Mouse (Mus musculus): ENCODE measurements at regions not wholly inside any gene's neighbourhood (a gene's known extent, or its start where the extent isn't known, plus 50 kb on each side); places are given as distances from the start of the nearest gene placed in this dataset.

DNA sequence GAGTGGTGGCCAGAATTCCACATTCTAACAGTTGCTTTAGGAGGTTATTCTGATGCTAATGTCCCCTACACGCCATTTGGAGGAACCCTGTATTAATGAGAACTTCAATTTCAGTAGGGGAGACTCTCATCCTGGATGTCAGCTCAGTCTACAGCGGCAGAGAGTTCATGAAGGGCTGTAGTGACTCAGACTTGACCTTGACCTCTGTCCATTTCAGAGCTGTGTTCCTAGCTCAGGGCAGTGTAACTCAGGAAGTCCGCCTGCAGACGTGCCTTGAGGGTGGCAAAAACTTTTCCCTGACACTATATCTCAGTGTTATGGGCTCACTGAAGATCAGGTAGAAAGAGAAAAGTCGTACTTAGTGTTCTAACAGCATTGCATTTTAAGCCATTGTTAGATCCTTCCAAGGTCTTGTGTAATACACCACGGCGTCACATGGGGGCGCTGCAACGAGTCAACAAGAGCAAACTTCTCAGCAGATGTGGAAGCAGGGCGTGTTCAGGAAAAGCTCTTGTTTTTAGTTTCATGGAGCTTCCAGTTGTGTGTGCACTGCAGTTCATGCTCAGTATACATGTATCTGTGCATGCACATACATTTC is 297.5 kb downstream of the 1500009L16Rik start:
- DNase-seq: peak; percentile 62 to 70
- intact Hi-C loops (cut with DNase I): loop anchor here (2.0 to 5.0 kb wide), 2 partner anchors 201 to 422 kb away; partner anchors contain the start of gene Nuak1

DNA sequence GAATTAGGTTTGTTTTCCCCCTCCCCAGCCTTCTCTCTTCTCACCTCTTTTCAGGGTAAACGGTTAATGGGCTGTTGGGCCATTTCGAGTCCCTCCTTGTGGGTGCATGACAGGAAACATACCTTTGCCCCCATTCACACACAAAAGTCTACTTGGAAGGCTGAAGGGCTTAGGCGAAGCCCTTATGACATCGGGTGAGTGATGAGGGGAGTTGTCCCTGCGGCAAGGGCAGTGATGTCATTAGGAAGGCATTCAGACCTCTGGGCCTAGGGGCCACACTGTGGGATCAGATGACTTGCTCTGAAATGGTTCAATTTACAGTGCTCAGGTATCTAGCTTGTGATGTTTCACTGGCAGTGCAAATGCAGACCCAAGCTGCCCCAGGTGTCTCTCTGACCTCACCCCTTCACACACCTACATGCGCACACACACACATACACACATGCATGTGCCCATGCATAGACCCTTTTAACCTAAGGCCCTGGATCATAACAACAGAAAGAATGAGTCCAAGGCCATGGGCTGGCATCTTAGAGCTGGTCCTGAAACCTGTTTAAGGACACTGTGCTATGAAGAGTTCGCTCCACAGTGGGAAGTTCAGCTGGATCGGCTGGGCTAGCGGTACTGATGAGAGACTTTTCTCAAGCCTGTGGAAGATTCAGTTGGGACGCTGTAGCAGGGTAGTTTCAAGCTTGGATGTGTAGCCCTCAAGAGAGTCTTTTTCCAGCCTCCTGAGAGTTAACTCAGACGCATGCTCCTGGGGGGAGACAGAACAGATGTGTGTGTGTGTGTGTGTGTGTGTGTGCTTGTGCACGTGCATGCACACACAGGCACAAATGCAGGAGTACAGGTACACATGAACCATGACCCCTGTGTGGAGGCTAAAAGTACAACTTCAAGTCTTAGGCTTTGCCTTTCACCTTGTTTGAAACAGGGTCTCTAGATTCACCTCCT is 298.8 kb downstream of the 1500009L16Rik start:
- DNase-seq: no peak
- intact Hi-C loops (cut with DNase I): loop anchor here (2.0 to 5.0 kb wide), 2 partner anchors 203 to 421 kb away; partner anchors contain the start of gene Nuak1

DNA sequence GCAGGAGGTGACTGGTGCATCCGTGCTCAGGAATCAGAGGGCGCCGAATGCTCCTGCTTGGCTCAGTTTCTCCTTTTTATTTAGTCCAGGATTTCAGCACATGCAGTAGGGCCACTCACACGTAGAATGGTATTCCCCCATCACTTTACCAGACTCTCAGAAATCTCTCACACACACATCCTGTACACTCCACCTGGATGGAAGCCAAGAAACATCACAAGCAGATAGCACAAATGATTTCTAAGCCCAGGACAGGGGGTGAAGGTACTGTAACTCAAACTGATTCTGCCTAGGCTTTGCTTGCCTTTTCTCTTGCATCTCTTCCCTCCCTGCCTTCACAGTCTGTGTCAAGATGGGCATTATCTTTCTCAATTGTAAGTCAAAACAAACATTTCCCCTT is 301.6 kb downstream of the 1500009L16Rik start:
- DNase-seq: no peak
- intact Hi-C loops (cut with DNase I): loop anchor here (5.0 kb wide), 1 partner anchor 418 kb away; the partner anchor contains the start of gene Nuak1

DNA sequence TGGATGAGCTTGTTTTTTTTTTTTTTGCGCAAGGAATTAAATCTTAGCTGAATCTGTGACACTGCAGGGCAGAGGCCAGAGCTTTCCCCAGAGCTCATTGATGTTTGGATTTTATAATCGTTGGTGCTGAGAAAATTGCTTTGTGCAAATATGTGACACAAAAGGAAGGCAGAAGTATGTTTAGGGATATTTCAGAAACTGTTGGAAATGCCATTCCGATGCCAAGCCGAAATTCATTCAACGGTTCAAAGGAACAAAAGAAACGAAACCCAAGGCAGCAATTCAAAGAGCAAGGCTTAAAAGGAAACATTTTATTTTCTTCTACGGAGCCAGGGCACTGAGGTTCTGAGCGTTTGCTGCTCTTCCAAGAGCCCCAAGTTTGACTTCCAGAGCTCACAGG is 302.2 kb downstream of the 1500009L16Rik start:
- no peak for DNase-seq
- intact Hi-C loops (cut with DNase I): loop anchor here (5.0 kb wide), 1 partner anchor 417 kb away; the partner anchor contains the start of gene Nuak1

DNA sequence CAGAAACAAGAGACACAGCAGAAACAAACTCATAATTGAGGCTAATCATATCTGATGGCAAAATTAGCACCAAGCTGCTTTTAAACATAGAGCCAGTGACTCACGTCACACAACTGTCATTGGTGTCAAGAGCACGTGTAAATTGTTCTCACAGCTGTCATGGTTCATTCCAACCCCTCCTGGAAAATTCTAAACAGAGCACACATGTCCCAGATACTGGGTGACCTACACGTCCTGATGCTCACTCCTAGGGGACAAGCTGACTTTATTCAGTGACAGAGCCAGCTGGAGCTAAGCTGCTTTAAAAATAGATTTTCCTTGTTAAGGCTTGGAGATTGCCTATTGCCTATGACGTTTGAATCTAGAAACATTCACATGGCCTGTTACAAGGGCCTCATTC is 304.1 kb downstream of the 1500009L16Rik start:
- no peak for DNase-seq
- intact Hi-C loops (cut with DNase I): no loop called here

DNA sequence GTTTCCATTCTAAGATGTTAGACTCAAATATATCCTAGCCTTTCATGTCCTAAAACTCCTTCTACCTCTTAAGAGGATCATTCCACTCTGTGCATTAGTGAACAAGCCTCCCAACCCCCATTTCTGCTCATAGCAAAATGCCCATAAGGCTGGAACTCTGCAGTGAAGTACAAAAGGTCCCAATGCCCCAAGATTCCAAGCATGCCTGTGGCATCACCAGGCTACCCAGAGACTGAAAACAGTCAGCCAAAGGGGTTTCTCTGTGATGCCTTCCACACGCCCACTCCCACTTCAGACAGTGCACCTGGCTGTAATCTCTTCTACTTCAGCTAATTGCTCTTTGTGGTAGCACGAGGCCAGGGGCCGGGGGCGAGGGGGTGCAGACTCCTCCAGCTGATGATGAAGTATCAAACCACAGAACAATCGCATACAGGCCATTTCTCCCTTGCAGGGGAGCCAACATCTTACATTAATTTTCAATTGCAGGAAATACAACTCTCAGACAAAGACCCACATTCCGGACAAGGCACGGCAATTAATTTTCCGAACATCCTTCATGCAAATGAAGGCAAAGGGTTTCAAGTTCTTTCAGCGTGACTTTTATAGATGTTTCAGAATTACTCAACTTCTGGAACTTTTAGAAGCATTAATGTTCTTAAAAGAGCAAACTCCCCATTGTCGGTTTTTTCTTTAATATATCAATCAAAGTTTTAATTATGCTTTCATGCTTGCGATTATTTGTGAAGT is 313.6 kb downstream of the 1500009L16Rik start:
- intact Hi-C loops (cut with DNase I): no loop called here
- DNase-seq: no peak

DNA sequence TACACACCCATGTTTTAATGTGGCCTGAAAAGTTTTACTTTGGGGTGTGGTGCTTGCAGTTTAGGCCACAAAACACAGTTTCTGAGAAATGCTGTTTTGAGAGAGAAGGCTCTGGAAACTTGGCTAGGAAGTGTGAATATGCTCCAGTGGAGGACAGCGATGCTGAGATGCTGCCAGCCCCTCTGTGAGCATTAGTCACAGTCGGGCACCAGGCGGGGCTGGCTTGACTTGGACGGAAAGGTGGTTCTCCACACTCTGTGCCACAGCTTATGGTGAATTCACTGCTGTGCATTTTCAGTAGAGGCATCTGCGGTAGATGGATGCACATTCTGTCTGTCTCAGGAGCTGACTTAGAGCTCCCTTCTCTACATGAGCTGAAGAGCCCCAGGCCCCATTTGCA is 326.0 kb downstream of the 1500009L16Rik start:
- no peak for DNase-seq
- intact Hi-C loops (cut with DNase I): no loop called here

DNA sequence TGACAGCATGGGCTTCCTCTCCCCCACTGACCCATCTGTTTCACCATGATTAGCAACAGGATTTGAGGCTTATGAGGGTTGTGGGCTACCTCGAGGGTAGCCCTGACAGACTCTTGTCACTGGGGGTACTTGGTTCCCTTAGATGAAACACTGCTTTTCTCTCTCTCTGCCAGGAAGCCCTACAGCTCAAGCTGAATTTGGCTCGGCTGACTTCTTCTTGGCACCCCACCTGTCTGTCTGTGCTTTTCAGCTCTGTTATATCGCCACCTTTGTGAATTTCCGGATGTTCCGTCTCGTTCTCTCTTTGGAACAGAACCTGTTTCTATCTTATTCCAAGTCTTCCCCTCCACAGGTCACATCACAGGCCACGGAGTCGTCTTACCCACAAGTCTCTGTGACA is 330.0 kb downstream of the 1500009L16Rik start:
- DNase-seq: no peak
- intact Hi-C loops (cut with DNase I): no loop called here

DNA sequence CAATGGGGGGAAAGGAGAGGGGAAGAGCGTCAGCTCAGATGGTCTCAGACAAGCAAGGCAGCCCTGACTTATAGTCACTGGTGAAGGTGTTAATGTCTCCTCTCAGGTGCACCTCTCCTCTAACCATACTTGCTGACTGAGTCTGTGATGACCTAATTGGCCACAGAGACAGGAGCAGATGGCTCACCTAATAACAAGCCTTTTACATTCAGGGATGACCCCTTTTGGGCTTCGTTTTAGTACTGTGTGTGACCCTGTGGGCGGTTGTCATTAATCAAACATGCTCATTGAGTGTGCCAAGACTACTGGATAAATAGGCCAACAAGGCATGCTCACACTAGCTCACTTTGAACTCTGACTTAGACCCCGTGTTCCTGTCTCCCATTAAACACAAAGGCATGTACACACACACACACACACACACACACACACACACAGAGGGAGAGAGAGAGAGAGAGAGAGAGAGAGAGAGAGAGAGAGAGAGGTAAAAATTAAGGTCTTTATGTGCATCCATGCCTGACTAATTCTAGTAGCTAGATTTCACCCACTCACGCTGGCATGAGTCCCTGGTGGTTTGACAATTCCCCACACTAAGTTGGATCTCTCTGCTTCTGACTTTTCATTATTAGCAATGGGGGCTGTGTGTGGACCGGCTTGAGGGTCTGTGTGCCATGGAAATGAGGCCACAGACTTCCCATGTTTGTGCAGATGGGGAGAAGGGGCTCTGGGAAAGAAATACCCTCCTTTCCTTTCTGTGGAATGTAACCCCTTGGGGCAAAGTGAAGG is 332.1 kb downstream of the 1500009L16Rik start:
- no peak for DNase-seq
- intact Hi-C loops (cut with DNase I): no loop called here

DNA sequence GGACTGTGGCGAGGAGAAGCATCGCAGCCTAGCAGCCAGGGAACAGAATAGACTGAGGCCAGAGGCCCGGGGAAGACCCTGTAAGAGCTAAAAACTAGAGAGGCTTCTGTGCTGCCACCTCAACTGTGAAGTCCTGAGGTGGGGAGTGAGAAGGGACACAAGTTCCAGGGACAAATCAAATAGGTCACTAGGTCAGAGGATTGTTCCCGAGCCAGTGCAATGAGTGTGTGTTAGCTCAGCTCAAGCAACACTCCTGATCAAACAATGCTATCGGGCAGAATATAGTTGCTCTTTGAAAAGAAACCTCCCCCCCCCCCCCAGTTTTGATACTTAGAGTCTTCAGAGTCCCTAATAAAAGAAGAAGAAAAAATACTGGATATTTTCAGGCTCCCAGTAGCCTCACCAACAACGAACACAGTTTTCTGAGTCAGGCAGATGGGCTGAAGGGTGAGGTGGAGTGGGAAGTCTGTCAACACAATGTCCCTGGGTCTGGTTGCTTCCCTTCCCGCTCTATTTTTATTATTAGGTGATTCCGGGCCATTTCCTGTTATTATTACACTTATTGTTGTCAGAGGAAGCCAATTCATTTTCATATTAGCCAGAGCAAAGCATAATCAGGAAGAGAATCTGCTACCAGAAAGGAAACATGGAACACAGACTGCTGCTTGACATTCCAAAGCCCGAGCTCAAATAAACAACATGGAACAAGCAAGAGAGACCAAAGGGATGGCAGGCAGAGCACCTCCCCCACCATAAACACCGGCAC is 332.9 kb downstream of the 1500009L16Rik start:
- no peak for DNase-seq
- intact Hi-C loops (cut with DNase I): no loop called here

DNA sequence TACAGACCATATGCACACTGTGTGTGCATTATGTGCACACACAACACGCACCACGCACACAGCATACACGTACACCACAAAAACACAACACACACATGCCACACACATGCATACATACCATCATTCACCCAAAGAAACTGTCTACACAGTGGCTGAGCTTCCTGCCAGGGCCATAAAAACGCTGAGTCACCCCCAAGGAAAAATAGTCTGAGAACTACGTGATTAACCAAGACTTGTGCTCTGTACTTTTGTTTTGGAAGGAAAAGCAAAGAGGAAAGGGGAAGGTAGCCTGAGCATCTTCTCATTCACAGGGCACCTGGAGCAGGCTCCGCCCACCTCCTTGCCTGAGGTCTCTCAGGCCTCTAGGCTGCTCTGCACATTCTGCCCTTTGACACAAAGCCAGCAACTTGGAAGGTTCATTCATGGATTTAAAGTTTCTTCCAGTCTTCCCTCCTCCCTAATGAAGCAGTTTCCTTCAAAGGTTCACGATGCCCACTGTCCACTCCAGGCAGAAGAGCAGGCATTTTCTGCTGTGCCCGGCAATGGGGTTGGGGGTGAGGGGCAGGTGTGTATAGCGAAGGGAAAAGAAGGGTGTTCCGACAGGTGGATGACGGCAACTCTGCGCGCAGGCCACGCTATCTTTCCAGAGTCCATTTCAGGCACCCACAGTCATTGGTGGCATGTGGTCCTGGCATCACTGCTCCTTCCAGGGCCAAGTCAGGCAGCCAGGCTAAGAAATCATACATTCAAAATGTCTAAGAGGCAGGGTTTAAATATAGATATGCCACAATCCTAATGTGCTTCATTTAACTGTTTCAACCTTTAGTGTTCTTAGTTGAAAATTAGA is 333.9 kb downstream of the 1500009L16Rik start:
- intact Hi-C loops (cut with DNase I): no loop called here
- DNase-seq: no peak

DNA sequence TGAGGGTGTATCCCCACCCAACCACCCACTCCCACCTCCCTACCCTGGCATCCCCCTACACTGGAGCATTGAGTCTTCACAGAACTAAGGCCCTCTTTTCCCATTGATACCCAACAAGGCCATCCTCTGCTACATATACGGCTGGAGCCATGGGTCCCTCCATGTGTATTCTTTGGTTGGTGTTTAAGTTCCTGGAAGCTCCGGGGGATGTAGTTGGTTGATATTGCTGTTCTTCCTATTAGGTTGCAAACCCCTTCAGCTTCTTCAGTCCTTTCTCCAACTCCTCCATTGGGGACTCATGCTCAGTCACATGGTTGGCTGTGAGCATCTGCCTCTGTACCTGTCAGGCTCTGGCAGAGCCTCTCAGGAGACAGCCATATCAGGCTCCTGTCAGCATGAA is 335.6 kb downstream of the 1500009L16Rik start:
- no peak for DNase-seq
- intact Hi-C loops (cut with DNase I): no loop called here

DNA sequence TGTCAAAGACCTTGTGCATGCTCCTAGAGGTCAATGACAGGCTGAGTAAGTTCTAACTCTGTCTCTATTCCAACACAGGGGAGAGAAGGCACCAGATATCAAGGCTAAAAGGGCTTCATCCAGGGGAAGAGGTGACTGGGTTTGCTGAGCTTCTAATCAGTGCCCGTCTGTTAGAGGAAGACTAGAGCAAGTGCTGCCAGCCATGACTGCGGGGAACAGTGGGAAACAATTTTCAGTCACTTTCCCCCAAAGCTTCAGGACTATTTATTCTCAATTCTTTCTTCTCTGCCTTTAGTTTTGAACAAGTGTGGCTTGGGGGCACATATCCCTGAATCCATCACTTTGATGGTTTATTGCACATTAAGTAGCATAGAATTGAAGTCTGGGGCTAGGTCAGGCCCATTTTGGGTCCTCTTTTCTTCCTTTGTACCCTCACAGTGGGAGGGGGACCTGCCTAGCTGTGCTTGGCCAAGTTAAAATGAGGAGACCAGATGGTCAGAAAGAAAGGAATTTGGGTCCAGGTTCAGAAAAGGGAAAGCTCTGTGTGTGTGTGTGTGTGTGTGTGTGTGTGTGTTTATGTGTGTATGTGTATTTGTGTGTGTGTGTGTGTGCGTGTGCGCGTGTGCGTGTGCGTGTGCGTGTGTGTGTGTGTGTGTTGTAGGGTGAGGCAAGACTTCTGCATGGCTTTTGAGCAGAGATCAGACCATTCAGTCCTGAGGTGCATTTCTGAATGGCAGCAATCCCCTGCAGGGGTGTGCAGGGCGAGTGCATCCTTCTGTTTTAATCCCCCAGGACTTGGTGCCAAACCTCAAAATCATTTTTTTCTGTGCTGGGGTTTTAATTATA is 337.2 kb downstream of the 1500009L16Rik start:
- intact Hi-C loops (cut with DNase I): no loop called here

DNA sequence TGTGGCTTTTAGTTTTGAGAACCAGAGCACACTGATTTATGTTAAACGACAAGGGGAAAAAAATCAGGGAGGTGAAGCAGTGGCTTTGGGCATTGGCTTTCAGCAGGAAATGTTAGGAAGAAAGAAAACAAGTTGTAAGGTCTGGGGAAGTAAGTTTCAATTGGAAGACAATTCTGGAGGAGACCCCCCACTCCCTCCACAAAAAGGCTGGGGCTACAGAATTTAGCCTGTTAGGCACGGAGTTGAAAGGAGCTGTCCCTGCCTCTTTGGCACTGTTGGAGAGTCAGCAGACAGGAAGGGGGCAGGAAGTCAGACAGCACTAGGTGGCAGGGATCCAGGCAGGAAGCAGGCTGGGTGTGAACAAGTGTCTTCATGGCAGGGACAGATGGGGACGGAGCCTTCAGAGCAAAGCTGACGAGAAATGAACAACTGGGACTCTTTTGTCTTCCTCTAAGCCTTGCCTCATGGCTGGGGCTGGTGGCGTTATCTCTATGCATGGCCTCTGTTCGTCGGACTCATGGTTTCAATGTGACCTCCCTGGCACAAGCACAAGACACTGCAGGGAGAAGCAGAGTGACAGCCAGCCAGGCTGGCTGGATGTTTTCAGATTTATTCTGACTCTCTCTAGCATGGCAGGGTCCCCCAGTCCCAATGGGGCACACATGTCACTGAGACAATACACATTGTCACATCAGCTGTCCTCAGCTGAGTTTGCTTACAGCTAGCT is 338.0 kb downstream of the 1500009L16Rik start:
- intact Hi-C loops (cut with DNase I): no loop called here

More for the DNA sequence above, 337.2 kb downstream of the 1500009L16Rik start:
- no peak for DNase-seq

DNA sequence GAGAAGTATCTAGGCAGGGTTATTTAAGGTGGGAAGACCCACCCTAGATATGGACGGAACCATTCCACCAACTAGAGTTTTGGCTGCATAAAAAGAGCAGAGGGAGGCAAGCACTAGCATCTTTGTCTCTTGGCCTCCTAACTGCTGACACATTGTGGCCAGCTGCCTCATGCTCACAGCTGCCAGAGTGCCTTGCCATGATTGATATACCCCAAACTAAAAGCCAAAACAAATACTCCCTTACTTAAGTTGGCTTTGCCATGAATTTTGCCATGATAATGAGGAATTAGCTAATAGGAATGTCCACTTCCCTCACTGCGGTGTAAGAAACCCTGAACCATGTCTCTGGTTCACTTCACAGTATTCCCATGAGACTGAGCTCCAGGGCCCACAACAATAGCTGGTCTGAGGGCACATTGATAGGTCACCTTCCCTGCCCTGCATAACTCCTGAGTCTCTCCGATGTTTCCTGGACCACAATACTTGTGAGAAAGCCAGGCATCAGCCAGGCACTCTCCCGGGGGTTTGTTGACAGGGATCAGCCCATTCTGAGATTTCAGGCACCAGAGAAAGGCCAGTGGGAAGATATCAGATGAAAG is 344.5 kb downstream of the 1500009L16Rik start:
- no peak for DNase-seq
- intact Hi-C loops (cut with DNase I): no loop called here

More for the DNA sequence above, 338.0 kb downstream of the 1500009L16Rik start:
- DNase-seq: peak; percentile 65 to 76

DNA sequence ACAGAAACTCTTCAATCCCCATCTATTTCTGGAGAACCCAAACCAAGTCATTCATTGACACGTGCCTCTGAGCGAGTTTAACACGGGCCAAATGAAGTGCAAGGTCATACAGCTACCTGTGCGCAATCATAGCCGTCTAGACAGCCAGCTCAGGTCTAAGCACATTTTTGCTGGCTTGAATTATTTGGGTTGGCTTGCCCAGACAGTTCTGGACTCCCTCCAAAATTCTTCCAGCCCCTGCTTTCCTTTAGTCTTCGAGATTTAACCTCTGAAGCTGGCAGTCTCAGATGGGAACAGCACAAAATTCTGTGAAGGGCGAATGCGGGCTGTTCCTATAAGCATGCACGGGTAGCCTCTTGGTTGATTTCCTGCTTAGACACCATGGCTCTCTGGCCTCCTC is 347.1 kb downstream of the 1500009L16Rik start:
- intact Hi-C loops (cut with DNase I): no loop called here

More for the DNA sequence above, 347.1 kb downstream of the 1500009L16Rik start:
- no peak for DNase-seq
